Mouse (Mus musculus): ENCODE measurements around the gene Serpinb7.

DNA sequence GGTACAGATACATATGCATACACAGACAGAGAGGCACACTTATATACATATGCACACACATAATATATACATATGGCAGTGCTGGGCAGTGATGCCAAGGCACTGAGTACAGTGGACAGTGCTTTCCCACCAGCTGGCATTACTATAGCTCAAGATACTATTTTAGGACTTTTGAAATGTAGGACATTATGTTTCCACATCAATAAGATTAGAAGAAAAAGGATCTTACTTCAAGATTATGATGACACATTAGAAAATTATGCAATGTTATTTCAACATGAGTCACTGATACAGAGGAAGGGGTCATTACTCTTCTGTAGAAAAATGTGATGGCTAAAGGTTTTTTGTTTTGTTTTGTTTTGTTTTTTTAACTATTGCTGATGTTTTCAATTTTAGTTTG, 102.6 kb downstream of the Serpinb7 start:
- TF ChIP-seq POLR2A (IDR thresholded peaks at IDR 0.05; ENCODE audit: borderline replicate concordance, extremely low read depth, low read depth, low read length) (no peak), CTCF (IDR thresholded peaks at IDR 0.05; ENCODE audit: insufficient read depth, low read length) (no peak)
